Mouse (Mus musculus) bone marrow macrophage, adult 2 months (primary cell): ENCODE measurements around the gene Xpnpep1.

Source experiments
- CTCF ChIP-seq: IDR thresholded peaks from 2 replicates; pipeline ENCODE4 v1.5.1; 2012; ENCODE audit warnings: low read depth, mild to moderate bottlenecking, low read length, moderate library complexity
- POLR2A ChIP-seq: IDR thresholded peaks from 2 replicates; pipeline ENCODE4 v1.6.1; 2012; ENCODE audit warnings: mild to moderate bottlenecking, low read depth, low read length, borderline replicate concordance

DNA sequence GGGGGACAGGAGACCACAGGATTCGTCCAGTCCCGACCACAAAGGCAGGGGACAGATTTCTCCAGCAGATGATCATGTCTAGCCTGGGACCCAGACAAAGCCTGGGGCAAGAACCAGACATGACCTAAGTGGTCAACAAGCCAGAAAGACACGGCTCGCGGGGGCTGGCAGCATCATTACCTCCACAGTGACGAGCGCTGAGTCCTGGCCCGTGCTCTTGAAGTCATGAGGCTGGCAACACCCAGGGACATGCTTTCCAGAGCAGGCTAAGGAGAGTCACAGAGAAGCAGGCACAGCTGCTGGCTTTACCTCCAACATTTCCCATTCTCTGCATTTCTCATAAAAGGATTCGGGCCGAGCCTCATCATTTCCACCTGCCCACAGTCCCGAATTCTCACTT, 22.8 kb downstream of the Xpnpep1 start:
- TF ChIP-seq CTCF, result no peak
- no peak for TF ChIP-seq POLR2A
